Mouse (Mus musculus) A20 (cell line): Measurements from ENCODE around the gene Zfp775.
A peak's percentile ranks its signal among the peaks of the same experiment; 100 is the strongest.

Experiments used
- DNase-seq: peaks from one replicate; pipeline ENCODE4 v3.0.0-alpha.2; 2011; ENCODE audit warnings: low read depth, low spot score

Gene Zfp775

GRCm38 (mm10) chr6:48628808-48629660, 27.2 kb downstream of the Zfp775 start:
- no peak for DNase-seq

- no peak for DNase-seq
Observed at GRCm38 (mm10) chr6:48629661-48630034, 27.8 kb downstream of the Zfp775 start.

GRCm38 (mm10) chr6:48630831-48631230, 29.0 kb downstream of the Zfp775 start:
- DNase-seq: no peak

- DNase-seq: no peak
Observed at GRCm38 (mm10) chr6:48635105-48635504, 33.2 kb downstream of the Zfp775 start.

- DNase-seq: no peak
Observed at GRCm38 (mm10) chr6:48636515-48636914, 34.7 kb downstream of the Zfp775 start.

- no peak for DNase-seq
Observed at GRCm38 (mm10) chr6:48637811-48638500, 36.1 kb downstream of the Zfp775 start.

- DNase-seq: no peak
Observed at GRCm38 (mm10) chr6:48638553-48638952, 36.7 kb downstream of the Zfp775 start.

- DNase-seq: no peak
Observed at GRCm38 (mm10) chr6:48641391-48641790, 39.5 kb downstream of the Zfp775 start.

GRCm38 (mm10) chr6:48642764-48643292, 41.0 kb downstream of the Zfp775 start:
- peak; percentile 65 for DNase-seq

- DNase-seq: peak; percentile 84
Observed at GRCm38 (mm10) chr6:48645660-48646308, 43.9 kb downstream of the Zfp775 start.

GRCm38 (mm10) chr6:48646309-48646690, 44.4 kb downstream of the Zfp775 start:
- DNase-seq: no peak

- peak; percentile 87 for DNase-seq
Observed at GRCm38 (mm10) chr6:48646995-48647394, 45.1 kb downstream of the Zfp775 start, which contains the start of gene Gimap8. TSS of gene Gimap8 (plus strand) at chr6:48647234.

- DNase-seq: no peak
Observed at GRCm38 (mm10) chr6:48647611-48648010, 45.7 kb downstream of the Zfp775 start.

GRCm38 (mm10) chr6:48648779-48649178, 46.9 kb downstream of the Zfp775 start:
- no peak for DNase-seq

- no peak for DNase-seq
Observed at GRCm38 (mm10) chr6:48650041-48650440, 48.2 kb downstream of the Zfp775 start.

- DNase-seq: no peak
Observed at GRCm38 (mm10) chr6:48658721-48659120, 56.9 kb downstream of the Zfp775 start.

- no peak for DNase-seq
Observed at GRCm38 (mm10) chr6:48664750-48665149, 62.9 kb downstream of the Zfp775 start.

GRCm38 (mm10) chr6:48665471-48665870, 63.6 kb downstream of the Zfp775 start:
- DNase-seq: no peak

- DNase-seq: no peak
Observed at GRCm38 (mm10) chr6:48666159-48666586, 64.3 kb downstream of the Zfp775 start.

GRCm38 (mm10) chr6:48668022-48668421, 66.2 kb downstream of the Zfp775 start:
- DNase-seq: no peak

GRCm38 (mm10) chr6:48669446-48669969, 67.6 kb downstream of the Zfp775 start:
- DNase-seq: no peak
